Mouse (Mus musculus): ENCODE data around the gene Osbpl10.

Gene Osbpl10

GRCm38 (mm10) chr9:115075191-115075590, 96.8 kb downstream of the Osbpl10 start:
- DNase-seq (ENCODE audit: low read depth, low spot score), result no peak

- DNase-seq (ENCODE audit: low read depth, low spot score), result peak; percentile 76
Observed at GRCm38 (mm10) chr9:115088295-115088993, 110.1 kb downstream of the Osbpl10 start.

- DNase-seq (ENCODE audit: low read depth, low spot score), result peak; percentile 6
Observed at GRCm38 (mm10) chr9:115089644-115090043, 111.3 kb downstream of the Osbpl10 start.

- no peak for DNase-seq (ENCODE audit: low read depth, low spot score)
Observed at GRCm38 (mm10) chr9:115096481-115096880, 118.1 kb downstream of the Osbpl10 start.

GRCm38 (mm10) chr9:115097340-115097739, 119.0 kb downstream of the Osbpl10 start:
- DNase-seq (ENCODE audit: low read depth, low spot score), result no peak

- no peak for DNase-seq (ENCODE audit: low read depth, low spot score)
Observed at GRCm38 (mm10) chr9:115100181-115100915, 122.0 kb downstream of the Osbpl10 start.

GRCm38 (mm10) chr9:115107430-115107829, 129.1 kb downstream of the Osbpl10 start:
- no peak for DNase-seq (ENCODE audit: low read depth, low spot score)

- DNase-seq (ENCODE audit: low read depth, low spot score), result no peak
Observed at GRCm38 (mm10) chr9:115110655-115111054, 132.3 kb downstream of the Osbpl10 start.

GRCm38 (mm10) chr9:115117314-115117713, 138.9 kb downstream of the Osbpl10 start:
- no peak for DNase-seq (ENCODE audit: low read depth, low spot score)

GRCm38 (mm10) chr9:115120276-115120675, 141.9 kb downstream of the Osbpl10 start:
- no peak for DNase-seq (ENCODE audit: low read depth, low spot score)

- no peak for DNase-seq (ENCODE audit: low read depth, low spot score)
Observed at GRCm38 (mm10) chr9:115120678-115121224, 142.4 kb downstream of the Osbpl10 start.

GRCm38 (mm10) chr9:115127342-115127741, 149.0 kb downstream of the Osbpl10 start:
- DNase-seq (ENCODE audit: low read depth, low spot score), result no peak

GRCm38 (mm10) chr9:115133926-115134325, 155.6 kb downstream of the Osbpl10 start:
- DNase-seq (ENCODE audit: low read depth, low spot score), result no peak

- peak; percentile 2 for DNase-seq (ENCODE audit: low read depth, low spot score)
Observed at GRCm38 (mm10) chr9:115134736-115135135, 156.4 kb downstream of the Osbpl10 start.

- DNase-seq (ENCODE audit: low read depth, low spot score), result no peak
Observed at GRCm38 (mm10) chr9:115135352-115135751, 157.0 kb downstream of the Osbpl10 start.

GRCm38 (mm10) chr9:115137858-115138257, 159.5 kb downstream of the Osbpl10 start:
- DNase-seq (ENCODE audit: low read depth, low spot score), result no peak

GRCm38 (mm10) chr9:115139597-115140332, 161.4 kb downstream of the Osbpl10 start:
- no peak for DNase-seq (ENCODE audit: low read depth, low spot score)

- no peak for DNase-seq (ENCODE audit: low read depth, low spot score)
Observed at GRCm38 (mm10) chr9:115147141-115147540, 168.8 kb downstream of the Osbpl10 start.

GRCm38 (mm10) chr9:115147586-115148355, 169.4 kb downstream of the Osbpl10 start:
- DNase-seq (ENCODE audit: low read depth, low spot score), result no peak

GRCm38 (mm10) chr9:115149011-115149756, 170.8 kb downstream of the Osbpl10 start:
- DNase-seq (ENCODE audit: low read depth, low spot score), result no peak

- no peak for DNase-seq (ENCODE audit: low read depth, low spot score)
Observed at GRCm38 (mm10) chr9:115161591-115161990, 183.2 kb downstream of the Osbpl10 start.
